Mouse (Mus musculus) lung, postnatal 4 days (tissue): ENCODE results near the gene Mrpl10.

ENCODE experiments used
- DNase-seq, 2 experiments: peaks; one replicate each; pipeline ENCODE4 v3.0.0; 2021

Gene Mrpl10

DNA sequence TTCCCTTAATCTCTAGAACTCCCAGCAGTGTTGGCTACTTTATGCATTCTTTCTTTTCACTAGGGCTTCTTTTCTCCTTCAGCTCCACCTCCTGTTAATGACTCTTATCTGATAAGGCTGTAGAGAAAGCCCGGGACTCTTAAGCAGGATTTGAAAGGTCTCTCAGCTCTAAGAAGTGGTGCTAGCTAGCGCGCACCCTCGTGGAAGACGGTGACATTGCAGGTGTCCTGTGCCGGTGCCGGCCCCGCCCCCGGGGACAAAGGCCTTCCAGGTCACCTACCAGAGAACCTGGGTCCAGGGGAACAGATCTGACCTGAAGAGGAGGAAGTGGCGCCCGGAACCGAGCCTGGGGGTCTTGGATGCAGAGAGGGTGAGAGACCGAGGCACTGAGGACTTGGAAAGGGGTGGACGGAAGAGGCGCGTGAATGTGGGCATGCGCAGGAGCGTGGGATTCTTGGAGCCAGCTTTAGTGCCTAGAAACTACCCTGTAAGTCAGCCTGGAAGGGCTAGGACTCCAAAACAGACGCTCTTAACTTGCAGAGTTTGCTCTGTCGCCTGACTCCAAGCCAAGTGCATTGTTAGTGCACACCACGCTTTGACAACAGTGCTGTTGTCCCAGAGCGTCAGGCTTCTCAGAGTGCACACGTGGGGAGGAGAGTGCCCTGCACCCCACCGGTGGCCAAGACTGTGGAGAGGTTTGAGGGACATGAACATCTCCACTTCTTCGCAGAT, 11.5 kb upstream of the Mrpl10 start, which contains the start of gene Scrn2:
TSS of gene Scrn2 (plus strand) at position 253 of the 732 bp plus-strand sequence.
- DNase-seq = peak; percentile 87 to 90

DNA sequence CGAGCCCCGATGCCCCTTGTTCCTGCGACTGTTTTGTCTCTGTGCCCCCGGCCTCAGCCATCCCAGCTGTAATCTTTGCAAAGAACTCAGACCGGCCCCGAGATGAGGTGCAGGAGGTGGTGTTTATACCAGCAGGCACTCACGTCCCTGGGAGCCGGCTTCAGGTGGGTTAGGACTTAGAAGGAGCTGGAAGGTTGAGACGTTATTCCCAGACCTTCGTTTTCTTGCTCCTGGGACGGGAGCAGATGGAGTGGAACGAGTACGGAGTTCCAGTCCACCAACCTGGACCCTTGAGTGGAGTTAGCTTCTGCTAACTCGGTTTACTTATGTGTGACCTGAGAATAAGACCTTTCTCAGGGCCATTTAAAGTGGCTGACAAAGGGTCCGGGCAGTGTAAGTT, 10.9 kb upstream of the Mrpl10 start:
- DNase-seq = no peak

- no peak for DNase-seq
These were observed 9.4 kb upstream of the Mrpl10 start for GRCm38 (mm10) chr11:97031977-97032376.

DNA sequence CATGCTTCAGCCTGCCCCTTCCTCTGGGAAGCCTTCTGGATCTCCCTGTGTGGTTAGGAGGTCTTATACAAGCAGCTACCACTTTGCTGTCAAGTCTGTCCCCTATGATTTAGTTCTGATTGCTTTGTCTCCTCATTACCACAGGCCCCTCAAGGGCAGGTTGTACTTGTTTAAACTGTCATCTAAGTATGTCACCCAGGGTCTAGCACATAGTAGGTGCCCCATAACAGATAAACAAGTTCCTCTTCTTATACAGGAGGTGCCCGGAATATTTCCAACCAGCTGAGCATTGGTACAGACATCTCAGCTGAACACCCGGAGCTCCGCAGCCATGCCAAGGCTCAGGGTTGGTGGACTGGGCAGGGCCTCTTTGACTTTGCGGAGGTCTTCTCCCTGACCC, 8.9 kb upstream of the Mrpl10 start:
- no peak for DNase-seq

GRCm38 (mm10) chr11:97033781-97034180, 7.6 kb upstream of the Mrpl10 start:
- DNase-seq = no peak

- no peak for DNase-seq
These were observed 5.2 kb upstream of the Mrpl10 start for GRCm38 (mm10) chr11:97036141-97036540.

- DNase-seq = no peak
These were observed 2.5 kb upstream of the Mrpl10 start for GRCm38 (mm10) chr11:97038881-97039280.

DNA sequence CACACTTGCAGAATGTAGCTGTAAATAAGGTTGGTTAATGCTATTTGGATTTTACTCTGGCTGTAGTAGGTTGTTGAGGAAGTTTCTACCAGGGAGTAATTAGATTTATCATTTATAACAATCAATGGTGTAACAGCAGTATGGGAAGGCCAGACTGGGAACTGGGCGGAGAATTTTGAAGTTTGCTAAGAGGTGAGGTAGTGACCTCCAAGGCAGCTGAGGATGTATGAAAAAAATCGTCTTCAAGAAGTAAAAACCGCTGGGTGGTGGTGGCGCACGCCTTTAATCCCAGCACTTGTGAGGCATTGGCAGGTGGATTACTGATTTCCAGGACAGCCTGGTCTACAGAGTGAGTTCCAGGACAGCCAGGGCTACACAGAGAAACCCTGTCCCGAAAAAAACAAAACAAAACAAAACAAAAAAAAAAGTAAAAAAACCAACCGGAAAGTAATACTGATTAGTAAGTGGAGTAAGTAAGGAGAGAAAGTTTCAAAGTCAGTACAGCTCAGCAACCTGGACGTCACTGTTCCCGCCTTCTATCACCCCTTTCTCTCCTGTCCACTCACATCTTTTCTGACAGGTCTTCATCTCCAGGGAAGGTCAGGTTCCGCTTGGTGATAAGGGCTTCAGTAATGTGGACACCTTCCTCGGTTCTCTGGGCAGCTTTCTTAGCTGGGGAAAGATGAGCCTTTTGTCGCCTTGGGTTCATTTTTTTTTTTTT, 899 bp upstream of the Mrpl10 start:
- no peak for DNase-seq

DNA sequence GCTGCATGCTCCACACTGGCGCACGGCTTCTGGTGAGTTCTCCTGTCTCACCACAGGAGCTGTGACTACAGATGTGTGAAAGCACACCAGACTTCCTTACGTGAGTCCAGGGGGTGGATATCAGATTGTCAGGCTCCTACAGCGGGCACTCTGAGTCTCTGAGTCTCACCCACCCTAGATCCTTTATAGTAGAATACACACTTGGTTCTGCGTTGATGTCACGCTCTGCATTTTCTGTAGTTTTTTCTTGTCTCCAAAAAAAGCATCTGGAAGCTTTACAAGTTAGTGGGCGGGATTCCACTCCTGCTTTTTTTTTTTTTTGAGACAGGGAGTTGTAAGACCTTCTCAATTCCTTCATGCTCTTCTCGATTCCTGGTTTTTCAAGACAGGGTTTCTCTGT, 3.5 kb downstream of the Mrpl10 start:
- no peak for DNase-seq

- no peak for DNase-seq
These were observed 4.5 kb downstream of the Mrpl10 start for GRCm38 (mm10) chr11:97045861-97046260.

DNA sequence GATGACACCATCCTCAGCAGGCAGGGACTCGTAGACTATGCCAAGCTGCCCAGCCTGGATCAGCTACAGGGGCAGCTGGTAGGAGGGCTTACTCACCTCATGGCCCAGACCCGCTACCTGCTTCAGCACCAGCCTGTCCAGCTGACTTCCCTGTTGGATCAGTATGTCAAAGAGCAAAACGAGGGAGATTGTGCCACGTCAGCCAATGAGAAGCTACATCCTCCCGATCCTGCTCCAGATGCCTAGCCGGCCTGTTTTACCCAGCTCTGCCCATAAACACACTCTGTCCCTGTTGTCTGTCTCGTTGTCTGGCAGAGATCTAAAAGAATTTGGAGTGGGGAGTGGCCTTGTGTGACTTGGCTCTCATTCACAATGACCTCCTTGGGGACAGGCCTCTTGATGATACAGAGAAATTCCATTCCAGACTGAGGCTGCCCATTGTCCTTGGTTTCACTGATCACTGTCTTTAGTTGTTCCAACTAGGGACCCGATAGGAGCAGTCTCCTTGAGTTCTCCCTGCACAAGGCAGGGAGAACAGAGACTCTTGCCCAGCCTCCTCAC, 6.8 kb downstream of the Mrpl10 start:
- no peak for DNase-seq

- no peak for DNase-seq
These were observed 8.2 kb downstream of the Mrpl10 start for GRCm38 (mm10) chr11:97049492-97050085.

- peak; percentile 86 to 88 for DNase-seq
These were observed 9.0 kb downstream of the Mrpl10 start, which contains the start of gene Osbpl7 for GRCm38 (mm10) chr11:97050216-97050943. TSS of gene Osbpl7 (plus strand) at chr11:97050628.

DNA sequence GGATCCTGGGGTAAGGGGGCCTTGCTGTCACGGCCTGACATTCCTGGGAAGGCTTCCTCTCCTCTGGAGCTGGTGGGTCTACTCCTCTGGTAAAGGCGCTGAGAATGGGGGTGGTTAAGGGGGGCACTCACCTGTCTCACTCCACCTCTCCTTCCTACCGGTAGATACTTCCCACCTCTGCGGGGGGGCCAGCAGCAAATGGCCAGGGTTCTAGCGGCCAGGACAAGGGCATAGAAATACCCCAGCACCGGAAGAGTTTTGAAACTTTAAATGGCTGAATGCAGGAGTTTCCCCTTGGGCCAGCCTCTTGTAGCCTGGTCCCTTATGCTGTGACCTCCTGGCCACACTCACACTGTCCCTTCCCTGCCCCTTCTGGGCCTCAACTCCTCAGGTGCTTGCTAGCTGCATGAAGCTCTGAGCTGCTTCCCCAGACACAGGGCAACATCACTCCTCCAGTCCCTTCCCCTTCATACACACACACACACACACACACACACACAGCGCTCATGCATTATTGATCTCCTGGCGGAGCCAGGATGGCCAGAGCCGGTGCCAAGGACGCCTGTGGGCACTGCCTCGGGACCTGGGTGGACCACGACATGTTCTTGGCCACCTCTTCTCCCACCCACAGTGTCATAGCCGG, 9.7 kb downstream of the Mrpl10 start:
- peak in 1 of 2 experiments; percentile 14 for DNase-seq

- DNase-seq = peak; percentile 71 to 87
These were observed 10.9 kb downstream of the Mrpl10 start for GRCm38 (mm10) chr11:97052219-97052646.

DNA sequence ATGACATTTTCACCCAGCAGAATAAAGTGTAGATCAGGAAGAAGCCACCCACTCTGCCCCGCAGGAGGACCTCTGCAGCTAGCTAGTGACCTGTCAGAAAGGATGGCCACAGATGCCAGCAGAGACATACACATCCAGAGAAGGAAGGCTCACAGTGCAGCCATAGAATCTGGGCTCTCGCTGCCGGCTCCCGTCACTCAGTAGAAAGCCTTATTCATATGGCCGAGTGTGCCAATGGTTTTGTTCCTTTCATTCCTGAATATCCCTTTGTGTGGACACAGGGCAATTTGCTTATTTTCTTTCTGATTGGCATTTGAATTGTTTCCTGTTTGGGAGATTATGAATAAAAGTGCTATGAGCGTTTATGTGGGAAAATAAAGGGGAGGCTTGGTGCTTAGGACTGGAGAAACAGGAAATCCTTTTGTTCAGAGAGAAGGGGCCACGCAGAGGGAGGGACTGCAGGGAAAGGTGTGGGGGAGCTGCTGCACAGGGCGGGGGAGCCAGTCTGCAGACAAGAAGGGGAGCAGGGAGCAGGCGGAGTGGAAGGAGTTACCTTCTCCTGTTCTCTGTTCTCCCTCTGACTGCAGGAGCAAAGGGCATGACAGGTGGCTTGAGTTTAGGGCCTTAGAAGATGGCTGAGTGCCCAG, 22.0 kb downstream of the Mrpl10 start:
- no peak for DNase-seq

DNA sequence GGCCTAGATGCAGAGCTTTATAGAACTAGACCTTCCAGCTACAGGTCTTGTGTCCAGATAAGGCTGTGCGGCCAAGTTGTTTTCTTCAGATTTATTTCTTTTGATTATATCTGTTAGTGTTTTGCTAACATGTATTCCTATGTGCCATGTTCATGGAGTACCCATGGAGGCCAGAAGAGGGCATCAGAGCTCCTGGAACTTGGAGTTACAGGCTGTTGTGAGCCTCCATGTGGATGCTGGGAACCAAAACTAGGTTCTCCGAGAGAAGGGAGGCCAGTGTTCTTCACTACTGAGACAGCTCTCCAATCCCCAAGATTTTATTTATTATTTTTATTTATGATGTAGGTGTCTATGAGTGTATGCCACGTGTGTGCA, 22.5 kb downstream of the Mrpl10 start:
- DNase-seq = no peak

GRCm38 (mm10) chr11:97065538-97066295, 24.4 kb downstream of the Mrpl10 start:
- DNase-seq = no peak

- DNase-seq = no peak
These were observed 25.4 kb downstream of the Mrpl10 start for GRCm38 (mm10) chr11:97066656-97067360.

GRCm38 (mm10) chr11:97069333-97069732, 28.0 kb downstream of the Mrpl10 start:
- no peak for DNase-seq
